Mouse (Mus musculus): Measurements from ENCODE around the gene Ly75. TPM values are rescaled to one million over a fixed set of nuclear protein-coding genes. Genes with fewer than 3 reads are reported as not detected.
A peak's percentile ranks its signal among the peaks of the same experiment; 100 is the strongest.

Gene Ly75
- 1.1 and 1.2 TPM in 2 replicates for polyA plus RNA-seq (2014; fragmentation: Nextera tagmentation; extraction: Ambion mirVana)

DNA sequence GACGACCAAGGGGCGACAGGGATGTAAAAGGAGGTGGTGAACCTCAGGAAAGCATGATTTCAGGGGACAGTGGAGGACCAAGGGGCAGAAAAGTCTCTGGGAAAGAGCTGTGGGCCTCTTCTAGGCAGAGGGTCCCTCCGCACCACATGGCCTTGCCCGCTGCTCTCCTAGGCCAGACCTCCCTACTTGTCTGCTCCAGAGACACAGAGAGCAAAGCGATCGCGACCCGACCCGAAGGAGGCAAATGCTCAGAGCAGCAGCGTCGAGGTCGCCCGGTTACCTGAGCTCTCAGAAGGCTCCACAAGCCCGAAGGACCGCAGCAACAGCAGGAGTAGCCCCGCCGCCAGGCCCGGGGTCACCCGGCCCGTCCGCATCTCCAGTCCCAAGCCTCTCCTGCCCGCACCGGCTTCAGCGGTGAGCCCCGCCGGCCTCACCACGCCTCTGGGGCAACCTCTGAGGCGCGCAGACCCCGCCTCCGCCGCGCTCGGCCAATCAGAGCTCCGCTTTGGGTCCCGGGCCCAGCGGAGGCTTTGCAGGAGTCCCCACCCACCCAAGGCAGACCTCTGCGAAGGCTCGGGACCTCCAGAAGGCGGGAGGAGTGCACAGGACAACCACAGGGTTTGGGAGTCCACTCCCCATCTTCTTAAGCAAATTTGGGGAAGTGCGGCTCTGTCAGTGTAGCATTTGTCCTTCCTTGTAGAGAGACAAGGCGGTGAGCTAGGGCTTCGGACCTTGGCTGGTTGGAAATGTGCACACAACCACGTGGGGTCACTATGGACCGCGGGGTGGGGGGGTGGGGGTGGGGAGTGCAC is at the start of gene Ly75:
Ly75 (minus strand) TSS at position 446 of the 812 bp plus-strand sequence.
- Histone ChIP-seq H3K9me3 (ENCODE audit: control insufficient read depth, low read length) (no peaks in the 10 kb centered on the region), H3K27ac (replicated peaks; ENCODE audit: low read depth, low read length) (no peak within 1 kb of the TSS), H3K4me2 (ENCODE audit: low read depth, low read length) (peak within 1 kb of the TSS; percentile 92), H3K27me3 (replicated peaks; ENCODE audit: control insufficient read depth, insufficient read depth, low read length) (no peaks in the 10 kb centered on the region), H3K9ac (ENCODE audit: low read depth, low read length) (peak within 1 kb of the TSS; percentile 67), H3K4me3 (ENCODE audit: low read depth, low read length) (peak within 1 kb of the TSS; percentile 62), H3K4me1 (ENCODE audit: control insufficient read depth, insufficient read depth, low read length) (peaks cover 10% of the 10 kb centered on the region), H3K36me3 (ENCODE audit: control insufficient read depth, insufficient read depth, low read length) (no peaks in the 10 kb centered on the region)
- ATAC-seq (ENCODE audit: low read depth) = peak; percentile 99
- peak; percentile 92 for DNase-seq (ENCODE audit: low spot score)
- 2% methylated on average over 19 of the region's 46 CpGs for WGBS

DNA sequence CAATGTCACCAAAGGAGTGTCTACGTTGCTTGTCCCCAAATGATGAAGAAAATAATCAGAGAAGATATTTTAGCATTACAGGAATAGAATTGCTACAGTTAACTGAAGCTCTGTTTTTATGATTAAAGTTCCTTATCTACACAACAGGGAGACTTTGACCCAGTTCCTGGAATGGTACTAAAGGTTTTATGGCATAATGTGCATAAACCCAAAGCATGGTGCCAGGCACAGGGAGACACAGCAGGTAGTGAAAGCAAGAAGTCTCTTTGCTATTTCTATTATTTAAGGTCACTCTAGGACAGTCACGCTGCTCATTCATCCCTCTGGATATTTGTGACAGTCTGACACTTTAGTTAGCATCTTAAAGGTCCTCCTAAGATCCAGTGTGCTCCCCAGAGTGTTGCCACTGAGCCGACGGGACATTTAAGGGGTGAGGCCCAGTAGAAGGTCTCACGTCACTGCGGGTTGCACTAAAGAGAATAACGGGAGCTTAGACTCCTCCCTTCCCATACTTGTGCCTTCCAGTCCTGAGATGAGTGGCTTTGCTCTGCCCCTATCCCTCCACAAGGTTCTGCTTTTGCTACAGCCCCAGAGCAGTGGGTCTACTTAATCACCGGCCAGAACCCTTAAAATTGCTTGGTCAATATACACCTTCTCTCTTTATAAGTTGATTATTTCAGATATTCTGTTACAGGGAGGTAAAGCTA is 47.4 kb upstream of the Ly75 start:
- 70% methylated on average over 8 of the region's 8 CpGs for WGBS
- DNase-seq (ENCODE audit: low spot score) (no peak), ATAC-seq (ENCODE audit: low read depth) (no peak)

DNA sequence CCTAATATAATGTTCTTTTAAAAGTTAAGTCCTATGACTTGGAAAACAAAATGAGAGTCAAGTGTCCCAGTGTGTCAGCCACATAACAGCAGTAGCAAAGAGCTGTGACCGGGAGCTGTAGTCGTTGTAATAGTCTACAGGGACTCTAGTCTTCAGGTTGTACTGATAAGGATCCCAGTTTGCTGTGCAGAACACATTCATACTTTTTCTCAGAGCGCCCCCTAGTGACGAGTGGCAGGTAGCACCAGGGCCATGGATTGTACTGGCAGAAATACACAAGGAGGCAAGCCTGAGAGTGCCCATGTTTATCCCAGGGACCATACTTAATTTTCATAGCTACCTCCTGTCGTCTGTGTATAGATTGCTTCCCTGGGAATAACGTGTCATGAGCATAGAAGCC is 35.0 kb upstream of the Ly75 start:
- H3K9me3 ChIP-seq (ENCODE audit: control insufficient read depth, low read length) = no peaks in the 10 kb centered on the region
- WGBS = 9% methylated on average over 6 of the region's 6 CpGs
- ATAC-seq (ENCODE audit: low read depth) (peak; percentile 89; the same call in 1 of the 2 replicates), DNase-seq (ENCODE audit: low spot score) (peak; percentile 75)
- H3K27me3 ChIP-seq (replicated peaks; ENCODE audit: control insufficient read depth, insufficient read depth, low read length) = no peaks in the 10 kb centered on the region
- H3K36me3 ChIP-seq (ENCODE audit: control insufficient read depth, insufficient read depth, low read length) = no peaks in the 10 kb centered on the region
- no peak overlapping the region for H3K9ac ChIP-seq (ENCODE audit: low read depth, low read length)
- no peaks in the 10 kb centered on the region for H3K4me1 ChIP-seq (ENCODE audit: control insufficient read depth, insufficient read depth, low read length)
- H3K4me2 ChIP-seq (ENCODE audit: low read depth, low read length) = no peak overlapping the region
- H3K4me3 ChIP-seq (ENCODE audit: low read depth, low read length) = no peak overlapping the region
- H3K27ac ChIP-seq (replicated peaks; ENCODE audit: low read depth, low read length) = no peak overlapping the region

More for the DNA sequence above, 47.4 kb upstream of the Ly75 start:
- no peak overlapping the region for H3K4me3 ChIP-seq (ENCODE audit: low read depth, low read length)
- no peak overlapping the region for H3K27ac ChIP-seq (replicated peaks; ENCODE audit: low read depth, low read length)
- no peak overlapping the region for H3K4me2 ChIP-seq (ENCODE audit: low read depth, low read length)
- H3K36me3 ChIP-seq (ENCODE audit: control insufficient read depth, insufficient read depth, low read length) = no peaks in the 10 kb centered on the region
- H3K9ac ChIP-seq (ENCODE audit: low read depth, low read length) = no peak overlapping the region
- H3K4me1 ChIP-seq (ENCODE audit: control insufficient read depth, insufficient read depth, low read length) = no peaks in the 10 kb centered on the region; the same call in 1 of the 2 replicates
- H3K9me3 ChIP-seq (ENCODE audit: control insufficient read depth, low read length) = no peaks in the 10 kb centered on the region
- H3K27me3 ChIP-seq (replicated peaks; ENCODE audit: control insufficient read depth, insufficient read depth, low read length) = no peaks in the 10 kb centered on the region

DNA sequence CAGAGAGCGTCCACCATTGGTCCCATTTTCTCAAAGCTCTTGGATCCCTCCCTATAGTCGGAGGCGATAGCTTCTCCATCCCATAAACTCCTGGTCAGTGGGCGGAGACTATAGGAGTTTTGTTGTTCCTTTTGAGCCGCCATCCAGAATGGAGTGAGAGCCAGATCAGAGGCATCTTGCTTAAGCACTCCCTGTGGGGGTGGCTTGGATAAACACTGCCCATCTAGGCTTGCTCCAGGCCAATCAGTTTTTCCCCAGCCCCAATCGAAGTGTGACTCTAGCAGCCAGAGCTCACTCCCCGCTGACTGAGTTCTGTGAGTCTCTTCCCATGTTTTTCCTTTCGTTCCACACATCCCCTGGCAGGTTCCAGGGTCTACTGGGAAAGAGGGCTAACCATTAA is 31.2 kb upstream of the Ly75 start:
- Histone ChIP-seq H3K27ac (replicated peaks; ENCODE audit: low read depth, low read length) (no peak overlapping the region), H3K9me3 (ENCODE audit: control insufficient read depth, low read length) (no peaks in the 10 kb centered on the region), H3K36me3 (ENCODE audit: control insufficient read depth, insufficient read depth, low read length) (no peaks in the 10 kb centered on the region), H3K4me2 (ENCODE audit: low read depth, low read length) (no peak overlapping the region), H3K4me1 (ENCODE audit: control insufficient read depth, insufficient read depth, low read length) (no peaks in the 10 kb centered on the region), H3K9ac (ENCODE audit: low read depth, low read length) (no peak overlapping the region), H3K27me3 (replicated peaks; ENCODE audit: control insufficient read depth, insufficient read depth, low read length) (no peaks in the 10 kb centered on the region), H3K4me3 (ENCODE audit: low read depth, low read length) (no peak overlapping the region)
- 64% methylated on average over 8 of the region's 8 CpGs for WGBS
- DNase-seq (ENCODE audit: low spot score) = no peak
- ATAC-seq (ENCODE audit: low read depth) = no peak

DNA sequence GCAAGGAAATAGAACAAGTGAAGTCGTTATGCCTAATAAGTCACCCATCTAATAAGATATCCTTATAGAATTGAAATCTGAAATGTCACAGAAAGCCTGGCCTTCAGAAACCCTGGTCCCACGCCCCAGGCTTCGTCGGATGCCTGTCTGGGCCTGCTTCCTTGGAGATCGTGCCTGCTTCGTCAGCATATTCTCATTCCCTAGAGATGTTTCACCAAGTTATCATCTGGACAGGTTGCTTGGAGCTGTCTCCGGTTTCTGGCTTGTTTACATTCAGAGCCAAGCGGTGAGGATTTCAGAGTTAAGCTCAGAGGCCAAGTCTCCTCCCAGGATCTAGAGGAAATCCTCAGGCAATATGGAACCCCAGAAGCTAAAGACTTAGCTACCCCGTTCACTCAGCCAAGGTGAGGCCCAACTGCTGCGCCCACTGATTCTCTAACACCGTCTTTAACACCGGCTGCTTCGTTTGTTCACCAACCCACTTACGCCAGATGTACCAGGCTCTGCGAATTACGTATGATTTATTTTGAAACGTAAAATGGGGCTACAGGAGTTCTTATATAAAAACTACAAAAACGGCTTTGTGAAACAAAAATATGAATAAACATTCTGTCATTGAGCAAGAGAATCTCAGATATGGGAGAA is 30.0 kb upstream of the Ly75 start:
- ATAC-seq (ENCODE audit: low read depth) (peak; percentile 44), DNase-seq (ENCODE audit: low spot score) (peak; percentile 55)
- H3K9me3 ChIP-seq (ENCODE audit: control insufficient read depth, low read length) = no peaks in the 10 kb centered on the region
- no peak overlapping the region for H3K27ac ChIP-seq (replicated peaks; ENCODE audit: low read depth, low read length)
- WGBS = 67% methylated on average over 18 of the region's 18 CpGs
- H3K4me3 ChIP-seq (ENCODE audit: low read depth, low read length) = no peak overlapping the region
- H3K36me3 ChIP-seq (ENCODE audit: control insufficient read depth, insufficient read depth, low read length) = no peaks in the 10 kb centered on the region
- H3K4me1 ChIP-seq (ENCODE audit: control insufficient read depth, insufficient read depth, low read length) = no peaks in the 10 kb centered on the region
- H3K4me2 ChIP-seq (ENCODE audit: low read depth, low read length) = no peak overlapping the region
- no peaks in the 10 kb centered on the region for H3K27me3 ChIP-seq (replicated peaks; ENCODE audit: control insufficient read depth, insufficient read depth, low read length)
- H3K9ac ChIP-seq (ENCODE audit: low read depth, low read length) = no peak overlapping the region

DNA sequence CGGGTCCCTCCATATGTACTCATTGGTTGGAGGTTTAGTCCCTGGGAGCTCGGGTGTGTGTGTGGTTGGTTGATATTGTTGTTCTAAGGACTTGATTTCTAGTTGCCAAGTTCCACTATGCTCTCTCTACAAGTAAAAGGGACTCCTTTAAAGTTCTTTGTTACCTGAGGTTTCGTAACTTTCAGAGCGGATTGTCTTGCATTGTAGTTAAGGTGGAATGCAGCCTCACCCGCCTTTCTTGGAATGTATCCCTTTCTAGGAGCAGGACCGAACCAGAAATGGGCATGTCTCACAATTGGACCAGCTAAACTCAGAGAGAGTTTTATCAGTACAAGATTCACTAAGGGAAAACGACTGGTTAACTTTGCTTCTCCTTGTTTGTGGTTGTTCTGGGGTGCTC is 28.1 kb upstream of the Ly75 start:
- no peak overlapping the region for H3K9ac ChIP-seq (ENCODE audit: low read depth, low read length)
- no peaks in the 10 kb centered on the region for H3K36me3 ChIP-seq (ENCODE audit: control insufficient read depth, insufficient read depth, low read length)
- H3K4me3 ChIP-seq (ENCODE audit: low read depth, low read length) = no peak overlapping the region
- no peaks in the 10 kb centered on the region for H3K4me1 ChIP-seq (ENCODE audit: control insufficient read depth, insufficient read depth, low read length)
- H3K27ac ChIP-seq (replicated peaks; ENCODE audit: low read depth, low read length) = no peak overlapping the region
- no peaks in the 10 kb centered on the region for H3K27me3 ChIP-seq (replicated peaks; ENCODE audit: control insufficient read depth, insufficient read depth, low read length)
- DNase-seq (ENCODE audit: low spot score) = peak; percentile 47
- H3K4me2 ChIP-seq (ENCODE audit: low read depth, low read length) = no peak overlapping the region
- 0 out of 2 replicates have a peak, but pooled peaks have one; percentile 26 for ATAC-seq (ENCODE audit: low read depth)
- H3K9me3 ChIP-seq (ENCODE audit: control insufficient read depth, low read length) = no peaks in the 10 kb centered on the region
- 76% methylated on average over 7 of the region's 7 CpGs for WGBS

DNA sequence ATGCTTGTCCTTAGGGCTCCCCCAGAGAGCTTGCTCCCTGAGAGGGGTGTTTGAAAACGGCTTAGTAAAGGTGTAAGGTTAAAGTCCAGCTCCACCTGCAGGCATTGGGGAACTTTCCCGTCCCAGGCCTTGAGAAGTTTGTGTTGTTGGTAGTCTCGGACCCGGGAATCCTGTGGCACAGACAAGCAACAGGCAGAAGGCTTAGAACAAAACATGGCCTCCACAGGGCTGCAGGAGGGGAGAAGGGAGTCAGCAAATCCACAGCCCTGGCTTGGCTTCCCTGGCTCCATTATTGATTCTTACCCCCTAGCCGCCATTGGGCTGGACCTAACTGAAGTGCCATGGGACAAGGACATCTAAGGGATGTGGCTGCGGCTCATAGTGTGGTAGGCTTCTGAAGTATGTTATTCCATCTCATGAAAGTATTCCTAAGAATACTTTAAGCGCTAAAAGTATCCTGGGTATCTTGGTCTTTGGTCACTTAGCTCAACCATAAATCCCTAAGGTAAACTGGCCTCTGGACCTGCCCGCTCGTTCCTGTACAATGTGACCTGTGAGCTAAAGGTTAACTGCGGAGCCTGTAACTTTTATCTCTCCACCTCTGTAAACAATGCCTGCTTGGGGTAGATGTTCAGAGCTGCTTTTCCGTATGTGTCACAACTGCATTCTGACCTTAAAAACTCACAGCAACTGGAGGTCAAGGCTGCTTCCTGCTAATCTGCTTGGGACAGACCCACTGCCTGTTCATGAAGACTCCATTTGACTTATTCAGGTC is 27.1 kb upstream of the Ly75 start:
- no peak overlapping the region for H3K27ac ChIP-seq (replicated peaks; ENCODE audit: low read depth, low read length)
- no peaks in the 10 kb centered on the region for H3K36me3 ChIP-seq (ENCODE audit: control insufficient read depth, insufficient read depth, low read length)
- no peak overlapping the region for H3K4me2 ChIP-seq (ENCODE audit: low read depth, low read length)
- H3K4me1 ChIP-seq (ENCODE audit: control insufficient read depth, insufficient read depth, low read length) = no peaks in the 10 kb centered on the region
- ATAC-seq (ENCODE audit: low read depth) (no peak), DNase-seq (ENCODE audit: low spot score) (no peak)
- no peaks in the 10 kb centered on the region for H3K9me3 ChIP-seq (ENCODE audit: control insufficient read depth, low read length)
- no peak overlapping the region for H3K9ac ChIP-seq (ENCODE audit: low read depth, low read length)
- no peaks in the 10 kb centered on the region for H3K27me3 ChIP-seq (replicated peaks; ENCODE audit: control insufficient read depth, insufficient read depth, low read length)
- 72% methylated on average over 11 of the region's 11 CpGs for WGBS
- H3K4me3 ChIP-seq (ENCODE audit: low read depth, low read length) = no peak overlapping the region

DNA sequence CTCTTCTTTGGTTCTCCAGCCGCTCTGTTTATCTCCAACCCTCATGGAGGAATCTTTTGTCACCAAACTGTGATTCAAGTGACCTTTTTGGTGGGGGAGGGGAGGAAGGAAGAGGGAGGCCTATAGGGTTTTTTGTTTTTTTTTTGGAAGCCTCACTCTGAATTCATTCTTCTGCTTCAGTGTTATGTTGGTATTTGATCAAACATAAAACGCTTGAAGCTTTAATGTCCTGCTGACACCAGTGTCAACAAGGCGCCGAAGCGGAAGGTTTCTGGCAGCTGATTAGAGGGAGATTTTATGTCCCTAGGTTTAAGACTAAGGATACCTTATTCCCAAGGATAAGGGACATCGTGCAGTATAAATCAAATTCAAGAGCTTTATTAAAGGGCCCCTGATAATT is 26.1 kb upstream of the Ly75 start:
- ATAC-seq (ENCODE audit: low read depth) = no peak
- no peak overlapping the region for H3K27ac ChIP-seq (replicated peaks; ENCODE audit: low read depth, low read length)
- H3K27me3 ChIP-seq (replicated peaks; ENCODE audit: control insufficient read depth, insufficient read depth, low read length) = no peaks in the 10 kb centered on the region
- 78% methylated on average over 6 of the region's 6 CpGs for WGBS
- DNase-seq (ENCODE audit: low spot score) = no peak
- H3K4me3 ChIP-seq (ENCODE audit: low read depth, low read length) = no peak overlapping the region
- no peak overlapping the region for H3K9ac ChIP-seq (ENCODE audit: low read depth, low read length)
- no peaks in the 10 kb centered on the region for H3K9me3 ChIP-seq (ENCODE audit: control insufficient read depth, low read length)
- no peaks in the 10 kb centered on the region for H3K4me1 ChIP-seq (ENCODE audit: control insufficient read depth, insufficient read depth, low read length)
- no peak overlapping the region for H3K4me2 ChIP-seq (ENCODE audit: low read depth, low read length)
- no peaks in the 10 kb centered on the region for H3K36me3 ChIP-seq (ENCODE audit: control insufficient read depth, insufficient read depth, low read length)
